Mouse (Mus musculus) erythroid progenitor cell, adult 5-6 weeks (primary cell): ENCODE results near the gene P2rx7. TPM values are rescaled to one million over a fixed set of nuclear protein-coding genes. Genes with fewer than 3 reads are reported as not detected.
"Not testable (repeated sequence)": the region's sequence is repeated elsewhere in the genome, so short reads cannot be mapped to it uniquely, and the experiment has no call there.

Experiments
- ATAC-seq: replicated peaks from 2 replicates; pipeline ENCODE4 v1.8.0; 2016; ENCODE audit warnings: moderate number of reproducible peaks, mild to moderate bottlenecking, moderate TSS enrichment, inconsistent platforms; ENCODE audit not compliant: poor library complexity, low FRiP score, severe bottlenecking
- total RNA-seq, 2 experiments: library from RNA; stranded (forward) in 1 of 2; stranded (reverse) in 1 of 2; fragments of 150-400 nt in 1 of 2; fragments of 186-747, 209-891 nt in 1 of 2; gene quantifications; 2 replicates each; pipeline versions ENCODE4 v1.2.3 to v1.2.4; 2015 to 2017; ENCODE audit warnings: low replicate concordance in 2 of 2

The P2rx7 gene
- total RNA-seq, 2 experiments from 2014 or later, result 0.23 to 5.4 TPM

- no peak; the same call in 1 of the 2 replicates for ATAC-seq
Measured at GRCm38 (mm10) chr5:122644111-122644607, 448 bp downstream of the P2rx7 start.

- ATAC-seq, result no peak
Measured at GRCm38 (mm10) chr5:122645290-122645689, 1.6 kb downstream of the P2rx7 start.

DNA sequence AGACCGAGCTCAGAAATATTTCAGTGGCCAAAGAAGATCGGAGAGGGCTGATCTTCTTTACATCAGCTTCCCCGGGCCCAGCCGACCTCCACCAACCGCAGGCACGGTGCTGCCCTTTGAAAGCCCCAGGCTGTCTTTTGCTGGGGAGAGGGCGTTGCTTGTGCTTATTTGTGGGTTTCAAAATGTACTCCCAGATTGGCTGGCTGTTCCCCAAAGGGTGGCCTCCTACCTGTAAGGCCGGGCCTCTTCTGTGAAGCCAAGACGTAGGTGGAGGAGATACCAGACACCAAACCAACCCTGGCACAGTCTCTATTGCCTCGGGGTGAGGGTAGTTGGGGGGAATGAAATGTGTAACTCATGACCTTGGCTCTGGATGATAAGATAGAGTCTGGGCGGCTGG is 2.3 kb downstream of the P2rx7 start:
- no peak for ATAC-seq

DNA sequence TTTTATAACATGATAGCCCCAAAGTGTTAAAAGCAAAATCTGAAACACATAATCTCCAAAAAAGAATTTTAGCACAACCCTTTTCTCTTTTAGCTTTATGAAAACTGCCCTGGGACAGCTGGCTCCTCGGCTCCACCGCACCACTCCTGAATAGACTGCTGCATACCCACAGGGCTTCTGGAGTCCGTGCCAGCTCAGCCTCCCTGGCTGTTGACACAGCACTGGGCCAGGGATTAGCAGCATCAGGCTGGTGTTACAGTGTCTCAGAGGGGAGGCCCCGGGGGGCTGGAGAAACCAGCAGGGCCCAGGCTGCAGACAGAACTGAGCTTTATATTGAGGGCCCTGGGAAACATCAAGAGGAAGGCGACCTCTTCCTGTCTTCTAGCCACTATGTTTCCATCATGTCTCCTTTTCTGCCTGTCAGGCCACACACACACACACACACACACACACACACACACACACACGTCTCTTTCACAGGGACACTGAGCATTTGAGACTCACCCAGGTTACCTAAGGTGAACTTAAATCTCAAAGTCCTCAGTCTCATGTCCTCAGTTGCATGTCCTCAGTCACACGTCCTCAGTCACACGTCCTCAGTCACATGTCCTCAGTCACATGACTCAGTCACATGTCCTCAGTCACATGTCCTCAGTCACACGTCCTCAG is 3.7 kb downstream of the P2rx7 start:
- no peak for ATAC-seq

GRCm38 (mm10) chr5:122647952-122648374 is 4.3 kb downstream of the P2rx7 start:
- ATAC-seq, result not testable (repeated sequence)

DNA sequence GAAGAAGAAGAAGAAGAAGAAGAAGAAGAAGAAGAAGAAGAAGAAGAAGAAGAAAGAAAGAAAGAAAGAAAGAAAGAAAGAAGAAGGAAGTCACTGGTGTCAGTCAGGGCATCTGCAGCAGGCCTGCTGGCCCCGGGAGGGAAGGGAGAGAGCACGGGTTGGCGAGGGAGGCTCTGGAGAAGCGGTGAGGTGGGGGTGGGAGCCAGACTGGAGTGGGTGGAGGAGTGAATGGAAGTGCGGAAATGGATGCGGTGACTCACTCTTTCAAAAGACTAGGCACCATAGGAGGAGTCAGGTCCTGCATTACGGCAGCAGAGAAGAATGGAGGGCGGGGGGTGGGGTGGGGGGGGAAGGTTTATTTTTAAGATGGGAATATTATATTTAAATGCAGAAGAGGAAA is 5.6 kb downstream of the P2rx7 start:
- ATAC-seq, result no peak

DNA sequence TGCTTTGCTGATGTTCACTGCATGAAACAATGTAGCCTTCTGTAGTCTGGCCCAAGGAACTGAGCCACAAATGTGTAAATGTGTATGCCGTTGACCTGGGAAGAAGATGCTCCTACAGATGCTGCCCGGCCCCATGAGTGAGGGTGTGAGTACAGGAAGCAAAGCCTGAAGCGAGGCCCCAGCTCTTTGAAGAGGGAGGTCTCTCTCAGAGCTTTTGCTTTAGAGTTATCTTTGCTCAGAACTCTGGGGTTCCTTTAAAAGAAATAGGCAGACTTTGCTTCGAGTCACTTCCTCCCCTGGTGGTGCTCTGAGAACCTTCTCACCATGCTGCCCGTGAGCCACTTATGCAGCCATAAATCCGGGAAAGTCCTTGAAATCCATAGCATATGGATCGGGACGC is 6.4 kb downstream of the P2rx7 start:
- ATAC-seq, result no peak

DNA sequence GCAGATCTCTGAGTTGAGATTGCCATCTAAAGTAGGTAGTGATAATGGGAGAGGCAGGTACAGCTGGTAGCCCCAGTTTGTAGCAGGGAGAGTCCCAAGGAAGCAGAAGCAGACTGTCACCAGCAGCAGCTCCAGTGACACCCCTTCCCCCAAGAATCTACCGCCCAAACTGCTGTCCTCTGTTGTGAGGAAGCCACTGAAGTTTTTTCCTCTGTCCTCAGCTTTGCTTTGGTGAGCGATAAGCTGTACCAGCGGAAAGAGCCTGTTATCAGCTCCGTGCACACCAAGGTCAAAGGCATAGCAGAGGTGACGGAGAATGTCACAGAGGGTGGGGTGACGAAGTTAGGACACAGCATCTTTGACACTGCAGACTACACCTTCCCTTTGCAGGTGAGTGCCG is 8.8 kb downstream of the P2rx7 start:
- ATAC-seq, result peak; percentile 78

DNA sequence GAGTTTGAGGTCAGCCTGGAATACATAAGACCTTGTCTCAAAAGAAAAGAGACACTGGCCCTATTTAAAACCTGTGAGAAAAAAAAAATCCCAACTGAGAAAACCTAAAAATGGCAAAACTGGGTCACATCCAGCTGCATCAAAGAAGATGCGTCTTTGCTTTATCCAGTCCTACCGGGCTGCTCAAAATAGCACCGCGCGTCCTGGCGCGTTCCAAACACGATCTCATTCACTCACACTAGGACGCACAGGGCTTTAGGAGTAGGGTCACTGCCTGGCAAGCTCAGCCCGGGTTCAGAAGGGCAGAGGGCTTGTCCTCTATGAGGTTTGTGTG is 9.4 kb downstream of the P2rx7 start:
- ATAC-seq, result no peak

DNA sequence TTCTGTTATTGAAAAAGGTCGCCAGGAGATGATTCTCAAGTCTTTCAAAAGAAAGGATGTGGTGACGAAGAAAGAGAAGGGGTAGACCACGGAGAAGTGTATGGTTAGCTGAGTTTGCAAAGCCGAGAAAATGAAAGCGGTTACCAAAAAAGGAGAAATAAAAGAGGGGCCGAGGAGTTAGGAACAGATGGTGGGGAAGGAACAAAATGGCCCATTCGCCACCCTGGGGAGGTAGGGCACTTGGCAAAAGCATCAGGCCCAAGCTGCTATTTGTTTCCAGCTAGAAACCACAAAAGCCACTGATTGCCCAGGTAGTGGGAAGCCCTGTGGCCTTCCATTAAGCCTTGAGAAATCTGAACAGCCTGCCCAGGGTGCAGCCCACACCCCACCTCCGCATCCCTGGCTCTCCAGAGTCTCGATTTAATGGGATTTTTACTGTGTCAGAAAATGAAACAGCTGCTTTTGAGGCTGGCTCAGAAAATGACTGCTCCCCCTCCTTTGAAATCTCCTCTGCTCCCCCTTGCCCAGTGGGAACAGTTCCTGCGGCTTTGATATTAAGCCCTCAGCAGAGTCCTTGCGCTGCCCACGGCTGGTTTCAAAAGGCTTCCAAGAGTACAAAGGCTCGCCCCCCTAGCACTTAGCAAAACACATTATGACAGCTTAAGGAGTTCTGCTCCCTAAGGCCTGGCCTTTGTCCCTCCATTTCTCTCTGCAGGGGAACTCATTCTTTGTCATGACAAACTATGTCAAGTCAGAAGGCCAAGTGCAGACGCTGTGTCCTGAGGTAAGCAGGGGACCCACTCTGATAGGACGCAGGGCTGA is 9.9 kb downstream of the P2rx7 start:
- ATAC-seq, result no peak

DNA sequence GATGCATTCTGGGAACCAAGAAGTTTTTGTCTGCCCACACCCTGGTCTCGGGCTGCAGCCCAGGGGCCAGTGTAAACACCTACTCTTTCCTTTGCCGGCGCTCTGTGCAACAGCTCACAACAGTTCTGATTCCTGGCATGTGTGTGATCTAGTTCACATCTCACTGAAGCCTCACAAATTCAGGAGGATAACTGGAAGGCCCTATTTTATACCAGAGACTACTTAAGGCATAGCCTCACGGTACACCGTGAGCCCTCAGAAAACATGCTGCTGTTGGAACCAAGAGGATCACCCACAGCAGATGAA is 10.5 kb downstream of the P2rx7 start:
- ATAC-seq, result no peak

GRCm38 (mm10) chr5:122656808-122657207 is 13.1 kb downstream of the P2rx7 start:
- ATAC-seq, result no peak

GRCm38 (mm10) chr5:122662501-122662900 is 18.8 kb downstream of the P2rx7 start:
- ATAC-seq, result no peak

GRCm38 (mm10) chr5:122665036-122665435 is 21.3 kb downstream of the P2rx7 start:
- no peak for ATAC-seq

DNA sequence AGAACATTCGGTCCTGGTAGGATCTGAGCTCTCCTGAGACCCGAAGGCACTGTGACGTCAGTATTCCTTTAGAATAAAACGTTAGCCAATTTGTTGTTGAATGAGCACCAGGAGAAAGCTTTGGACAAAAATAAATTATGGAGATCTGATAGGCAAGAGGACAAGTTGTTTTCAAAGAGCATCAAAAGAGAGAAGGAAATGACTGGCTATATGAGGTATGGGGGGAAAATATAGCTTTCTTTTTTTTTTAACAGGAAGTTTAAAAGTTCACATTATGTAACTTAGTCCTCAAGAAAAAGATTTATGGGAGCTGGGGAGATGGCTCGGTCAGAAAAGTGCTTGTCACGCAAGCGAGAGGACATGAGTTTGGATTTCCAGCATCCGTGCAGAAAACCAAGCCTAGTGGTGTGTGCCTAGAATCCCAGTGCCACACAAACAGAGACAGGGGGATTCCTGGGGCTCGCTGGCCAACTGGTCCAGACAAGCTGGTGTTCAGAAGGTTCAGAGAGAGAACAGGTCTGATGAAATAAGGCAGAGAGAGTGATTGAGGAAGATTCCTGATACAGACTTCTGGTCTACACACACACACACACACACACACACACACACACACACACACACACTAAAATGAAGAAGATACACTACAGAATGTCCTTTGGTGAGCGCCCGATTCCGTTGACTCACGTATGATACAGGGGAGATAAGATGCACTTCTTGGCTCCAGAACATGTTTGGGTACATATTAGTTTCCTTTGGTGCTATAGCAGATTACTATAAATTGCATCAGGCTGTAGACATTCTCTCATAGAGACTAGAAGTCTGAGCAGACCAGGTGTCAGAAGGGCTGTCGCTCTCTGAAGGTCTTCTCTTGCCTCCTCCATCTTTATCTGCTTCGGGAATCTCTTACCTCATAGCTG is 25.5 kb downstream of the P2rx7 start:
- ATAC-seq, result no peak

- ATAC-seq, result not testable (repeated sequence)
Measured at GRCm38 (mm10) chr5:122671641-122672040, 27.9 kb downstream of the P2rx7 start.

DNA sequence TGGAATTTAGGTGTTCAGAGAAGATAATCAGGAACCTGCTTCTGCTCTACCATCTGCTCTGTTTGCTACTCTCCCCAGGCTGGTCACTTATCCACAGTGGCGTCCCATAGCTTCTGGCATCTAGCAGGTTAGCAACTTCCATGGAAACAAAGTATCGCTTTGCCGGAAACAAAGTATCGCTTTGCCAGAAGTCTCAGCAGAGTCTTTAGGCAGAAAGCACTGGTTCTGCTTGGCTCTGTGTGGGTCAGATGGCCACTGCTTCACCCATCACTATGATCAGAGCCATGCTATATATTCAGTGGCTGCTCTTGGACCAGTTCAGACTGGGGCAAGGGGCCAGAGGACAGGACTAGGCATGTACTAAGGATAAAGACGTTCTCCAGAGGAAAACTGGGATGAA is 28.6 kb downstream of the P2rx7 start:
- no peak for ATAC-seq

DNA sequence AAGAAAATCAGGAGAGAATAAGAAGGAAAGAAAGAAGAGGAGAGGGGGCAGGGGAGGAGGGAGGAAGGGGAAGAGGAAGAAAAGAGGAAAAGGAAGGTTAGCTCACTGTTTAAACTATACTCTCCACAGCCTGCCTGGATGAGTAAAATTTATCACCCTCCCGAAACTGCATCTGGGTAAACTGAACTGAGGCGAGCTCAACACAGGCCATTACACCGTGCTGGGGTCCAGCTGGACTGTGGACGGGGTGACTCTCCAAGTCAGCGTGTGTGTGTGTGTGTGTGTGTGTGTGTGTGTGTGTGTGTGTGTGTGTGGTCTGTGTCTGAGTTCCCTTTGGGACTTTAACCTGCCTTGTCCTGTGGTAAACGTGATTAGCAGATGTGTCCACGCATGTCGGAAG is 32.3 kb downstream of the P2rx7 start:
- no peak for ATAC-seq

GRCm38 (mm10) chr5:122677983-122678382 is 34.3 kb downstream of the P2rx7 start:
- no peak for ATAC-seq

DNA sequence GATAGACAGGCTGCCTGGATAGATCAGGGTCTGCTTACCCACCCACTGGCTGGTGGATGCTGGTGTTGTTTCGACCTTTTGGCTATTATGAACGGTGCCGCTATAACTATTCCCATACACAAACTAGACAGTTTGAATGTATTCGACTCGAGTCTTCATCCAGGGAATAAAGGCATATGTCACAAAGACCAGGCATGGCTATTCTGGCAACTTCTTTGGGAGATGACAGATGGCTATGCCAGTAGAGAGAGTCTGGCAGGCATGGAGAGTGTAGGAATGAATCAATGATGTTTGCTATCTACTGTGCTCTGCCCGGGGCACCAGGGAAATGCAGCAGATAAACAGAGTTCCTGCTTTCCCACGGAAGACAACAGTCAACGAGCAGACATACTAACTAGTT is 36.2 kb downstream of the P2rx7 start:
- ATAC-seq, result no peak
